Mouse (Mus musculus) spleen, adult 2 months (tissue): ENCODE measurements at regions not wholly inside any gene's neighbourhood (a gene's known extent, or its start where the extent isn't known, plus 50 kb on each side); places are given as distances from the start of the nearest gene placed in this dataset.

Source experiments
- CTCF ChIP-seq: fragments of 200-500 bp; IDR thresholded peaks from 2 replicates; pipeline ENCODE4 v1.5.1; 2011; ENCODE audit warnings: mild to moderate bottlenecking, inconsistent platforms; ENCODE audit not compliant: insufficient read depth, insufficient read length, insufficient replicate concordance; ENCODE audit errors: extremely low read depth
- POLR2A ChIP-seq: fragments of 200-500 bp; IDR thresholded peaks from 2 replicates; pipeline ENCODE4 v1.6.1; 2011; ENCODE audit warnings: low read depth, low read length, inconsistent platforms

DNA sequence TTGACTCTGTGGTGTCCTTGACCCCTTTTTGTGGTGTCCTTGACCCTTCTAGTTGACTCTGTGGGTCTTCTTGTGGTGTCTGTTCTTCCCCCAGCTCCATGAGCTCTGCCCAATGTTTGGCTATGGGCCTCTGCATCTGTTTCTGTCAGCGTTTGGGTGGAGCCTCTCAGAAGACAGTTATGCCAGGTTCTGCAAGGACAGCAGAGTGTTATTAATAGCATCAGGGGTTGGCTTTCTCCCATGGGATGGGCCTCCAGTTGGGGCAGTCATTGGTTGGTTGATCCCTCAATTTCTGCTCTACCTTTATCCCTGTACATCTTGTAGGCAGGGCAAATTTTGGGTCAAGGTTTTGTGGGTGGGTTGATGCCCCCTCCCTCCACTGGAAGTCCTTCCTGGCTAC lies 138.8 kb downstream of the Tex29 start:
- TF ChIP-seq POLR2A, result no peak
- no peak for TF ChIP-seq CTCF
